Mouse (Mus musculus) urinary bladder, postnatal 10 days (tissue): Measurements from ENCODE around the gene Adamts10.

Experiments used
- DNase-seq: peaks from one replicate; pipeline ENCODE4 v3.0.0; 2022; ENCODE audit warnings: low spot score

The Adamts10 gene

GRCm38 (mm10) chr17:33554536-33554935 lies 30.5 kb downstream of the Adamts10 start:
- no peak for DNase-seq

DNA sequence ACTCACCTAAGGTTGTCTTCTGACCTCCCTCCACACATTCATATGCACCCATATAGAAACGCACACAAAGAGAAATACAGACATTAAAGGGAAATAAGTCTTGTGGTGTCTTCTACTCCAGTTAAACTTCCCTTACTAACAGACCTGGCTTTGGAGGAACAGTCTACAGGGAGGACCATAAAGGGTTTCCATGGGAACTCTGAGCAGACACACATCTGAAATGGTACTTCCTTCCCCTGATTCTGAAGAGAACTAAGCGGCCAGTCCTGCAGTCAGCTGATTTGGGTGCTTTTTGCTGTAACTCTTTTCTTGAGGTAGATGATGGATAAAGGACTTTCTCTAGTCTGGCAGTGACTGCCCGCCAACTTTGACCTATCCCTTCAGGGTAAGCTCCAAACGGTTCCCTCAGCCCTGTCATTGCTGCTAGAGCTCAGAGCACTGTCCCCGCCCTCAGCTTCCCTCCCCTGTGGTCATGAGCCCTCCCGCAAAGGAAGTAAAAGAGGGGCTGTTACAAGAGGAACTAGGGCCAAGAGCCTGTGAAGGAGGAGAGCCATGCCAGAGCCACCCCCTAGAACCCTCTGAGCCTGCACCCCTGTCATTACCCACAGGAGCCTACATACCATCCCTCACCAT lies 31.3 kb downstream of the Adamts10 start, which contains the start of gene Myo1f:
Gene Myo1f (plus strand): TSS at position 485 of the 633 bp plus-strand sequence.
- no peak for DNase-seq

- DNase-seq = no peak
Observed at GRCm38 (mm10) chr17:33557922-33558321, 33.9 kb downstream of the Adamts10 start.

- DNase-seq = no peak
Observed at GRCm38 (mm10) chr17:33563527-33564076, 39.6 kb downstream of the Adamts10 start.

DNA sequence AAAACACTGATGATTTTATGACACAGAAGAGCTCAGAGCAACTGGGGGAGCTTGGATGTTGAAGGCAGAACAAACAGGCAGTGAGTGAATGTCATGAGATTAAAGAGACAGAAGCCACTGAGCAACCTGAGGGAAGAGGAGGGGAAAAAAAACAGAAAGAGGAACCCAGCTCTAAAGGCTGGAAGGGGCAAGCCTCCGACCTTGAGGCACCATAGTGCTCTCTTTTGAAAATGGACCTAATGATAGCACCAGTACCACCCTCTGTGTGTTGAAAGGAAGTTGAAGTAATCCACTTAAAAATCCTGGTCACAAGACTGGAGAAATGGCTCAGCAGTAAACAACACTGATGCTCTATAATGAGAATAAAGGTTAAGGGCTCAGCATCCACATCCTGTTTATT lies 40.6 kb downstream of the Adamts10 start:
- DNase-seq = no peak

GRCm38 (mm10) chr17:33566182-33566581 lies 42.2 kb downstream of the Adamts10 start:
- no peak for DNase-seq

GRCm38 (mm10) chr17:33584061-33584460 lies 60.1 kb downstream of the Adamts10 start:
- DNase-seq = no peak

GRCm38 (mm10) chr17:33586011-33586410 lies 62.0 kb downstream of the Adamts10 start:
- no peak for DNase-seq

DNA sequence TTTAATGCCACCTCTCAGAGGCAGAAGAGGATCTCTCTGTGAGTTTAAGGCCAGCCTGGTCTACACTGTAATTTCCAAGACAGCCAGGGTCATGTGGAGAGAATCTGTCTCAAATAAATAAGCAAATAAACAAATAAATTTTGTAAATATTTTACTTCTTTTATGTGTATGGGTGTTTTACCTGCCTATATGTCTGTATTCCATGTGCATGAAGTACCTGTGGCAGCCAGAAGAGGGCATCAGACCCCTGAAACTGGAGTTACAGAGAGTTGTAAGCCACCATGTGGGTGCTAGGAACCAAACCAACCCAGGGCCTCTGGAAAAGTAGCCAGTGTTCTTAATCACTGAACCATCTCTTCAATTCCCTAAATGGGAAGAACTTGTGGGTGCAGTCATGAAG lies 73.3 kb downstream of the Adamts10 start:
- DNase-seq = no peak

GRCm38 (mm10) chr17:33598506-33598905 lies 74.5 kb downstream of the Adamts10 start:
- DNase-seq = no peak

- no peak for DNase-seq
Observed at GRCm38 (mm10) chr17:33599836-33600475, 76.0 kb downstream of the Adamts10 start.

DNA sequence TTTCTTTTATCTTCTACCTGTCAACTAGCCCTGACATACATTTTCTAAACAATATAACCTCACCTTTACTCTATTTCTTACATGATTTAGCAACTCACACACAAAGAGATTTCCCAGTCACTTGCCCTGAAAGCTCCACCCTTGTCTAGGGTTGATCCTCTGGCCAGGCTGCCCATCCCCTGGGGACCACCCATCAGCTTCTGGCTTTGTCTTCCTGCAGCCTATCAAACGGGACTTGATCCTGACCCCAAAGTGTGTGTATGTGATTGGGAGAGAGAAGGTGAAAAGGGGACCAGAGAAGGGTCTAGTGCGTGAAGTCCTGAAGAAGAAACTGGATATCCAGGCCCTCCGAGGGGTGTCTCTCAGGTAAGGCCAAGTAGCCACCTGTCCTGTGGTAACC lies 76.8 kb downstream of the Adamts10 start:
- DNase-seq = no peak

DNA sequence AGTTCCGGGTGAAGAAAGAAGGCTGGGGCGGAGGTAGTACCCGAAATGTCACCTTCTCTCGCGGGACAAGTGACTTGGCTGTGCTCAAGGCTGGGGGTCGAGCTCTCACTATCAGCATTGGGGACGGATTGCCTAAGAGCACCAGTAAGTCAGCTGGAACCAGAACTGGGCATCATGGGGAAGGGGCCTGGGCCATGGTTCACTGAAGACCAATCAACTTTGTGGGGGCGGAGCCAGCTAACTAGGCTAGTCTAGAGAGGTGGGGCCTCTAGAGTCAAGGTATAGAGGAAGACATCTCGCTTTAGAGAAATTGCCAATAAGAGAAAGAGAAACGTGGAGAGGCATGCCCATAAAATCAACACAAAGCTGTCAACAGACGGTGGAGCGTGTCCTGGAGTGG lies 77.9 kb downstream of the Adamts10 start:
- no peak for DNase-seq
